Mouse (Mus musculus) lung, embryonic 15.5 days (tissue): Measurements from ENCODE around the gene Runx3. TPM values are rescaled to one million over a fixed set of nuclear protein-coding genes. Genes with fewer than 3 reads are reported as not detected.
A peak's percentile ranks its signal among the peaks of the same experiment; 100 is the strongest.

ENCODE experiments used
- ATAC-seq: fragments of 200-750 bp; cut with Nextera tagmentation; 2 replicates; pipeline ENCODE4 v1.8.0; 2017; ENCODE audit warnings: moderate number of reproducible peaks, borderline replicate concordance; ENCODE audit not compliant: low FRiP score, low TSS enrichment; ENCODE audit errors: extremely low read depth
- H3K27ac ChIP-seq: fragments of 300-500 bp; sonication (generic); 2 replicates; pipeline ENCODE4 v1.5.1; 2015; ENCODE audit warnings: moderate library complexity, mild to moderate bottlenecking, inconsistent platforms
- H3K27me3 ChIP-seq: fragments of 300-500 bp; sonication (generic); 2 replicates; pipeline ENCODE4 v1.6.1; 2015; ENCODE audit warnings: inconsistent platforms
- H3K36me3 ChIP-seq: fragments of 300-500 bp; sonication (generic); 2 replicates; pipeline ENCODE4 v1.6.1; 2015; ENCODE audit warnings: inconsistent platforms
- H3K4me1 ChIP-seq: fragments of 300-500 bp; sonication (generic); 2 replicates; pipeline ENCODE4 v1.6.1; 2015; ENCODE audit warnings: inconsistent platforms
- H3K4me2 ChIP-seq: fragments of 300-500 bp; sonication (generic); 2 replicates; pipeline ENCODE4 v1.6.1; 2015; ENCODE audit warnings: inconsistent platforms, mild to moderate bottlenecking, moderate library complexity
- H3K4me3 ChIP-seq: fragments of 300-500 bp; sonication (generic); 2 replicates; pipeline ENCODE4 v1.5.1; 2015; ENCODE audit warnings: mild to moderate bottlenecking, inconsistent platforms
- H3K9ac ChIP-seq: fragments of 300-500 bp; sonication (generic); 2 replicates; pipeline ENCODE4 v1.6.1; 2015; ENCODE audit warnings: inconsistent platforms
- H3K9me3 ChIP-seq: fragments of 300-500 bp; sonication (generic); 2 replicates; pipeline ENCODE4 v1.6.1; 2016; ENCODE audit warnings: inconsistent platforms
- WGBS: fragments of 180-500 bp; shearing (Covaris S2); methylation state at CpG from one replicate; pipeline ENCODE4 v1.1.7; 2015; 5-methylcytosine and 5-hydroxymethylcytosine counted together
- polyA plus RNA-seq: library from polyadenylated mRNA; unstranded; fragments of >200 nt; fragmentation: Nextera tagmentation; extraction: Ambion mirVana; gene quantifications from 2 replicates; pipeline ENCODE4 v1.2.1, GENCODE M21; 2015

The Runx3 gene
- polyA plus RNA-seq, 1 experiment from 2014 or later = 0.20 TPM

- Histone ChIP-seq H3K4me2 (no peak overlapping the region), H3K36me3 (no peaks in the 10 kb centered on the region), H3K9me3 (no peaks in the 10 kb centered on the region), H3K27ac (no peak overlapping the region), H3K27me3 (peaks cover 38% of the 10 kb centered on the region), H3K9ac (no peak overlapping the region), H3K4me1 (0 out of 2 replicates have a peak, but pooled peaks cover 1% of the 10 kb centered on the region), H3K4me3 (no peak overlapping the region)
- ATAC-seq = no peak
- 70% methylated on average over 6 of the region's 6 CpGs for WGBS
These were observed 14.9 kb downstream of the Runx3 start for GRCm38 (mm10) chr4:135135331-135135730.

DNA sequence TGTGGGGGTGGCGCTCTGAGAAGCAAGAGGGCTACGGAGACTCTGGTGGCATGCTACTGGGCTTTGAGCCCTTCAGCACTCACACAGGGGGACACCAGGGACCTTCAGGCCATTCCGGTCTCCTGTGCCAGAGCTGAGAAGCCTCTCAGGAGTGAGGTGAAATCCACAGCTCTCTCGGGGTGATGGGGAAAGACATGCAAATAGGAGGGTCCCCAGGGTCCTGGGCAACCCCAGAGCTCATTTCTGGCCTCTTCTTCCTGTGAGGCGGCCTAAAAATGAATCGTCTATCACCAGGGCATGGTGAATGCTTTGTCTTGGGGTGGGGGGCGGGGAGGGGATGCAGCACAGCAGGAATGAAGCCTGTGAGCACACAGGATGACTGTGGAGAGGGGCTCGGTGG, 15.8 kb downstream of the Runx3 start:
- ATAC-seq = no peak
- no peak overlapping the region for H3K4me2 ChIP-seq
- no peaks in the 10 kb centered on the region for H3K9me3 ChIP-seq
- no peak overlapping the region for H3K4me3 ChIP-seq
- WGBS = 62% methylated on average over 8 of the region's 8 CpGs
- no peaks in the 10 kb centered on the region for H3K36me3 ChIP-seq
- H3K9ac ChIP-seq = no peak overlapping the region
- H3K27ac ChIP-seq = no peak overlapping the region
- H3K4me1 ChIP-seq = 0 out of 2 replicates have a peak, but pooled peaks cover 6% of the 10 kb centered on the region
- peaks cover 46% of the 10 kb centered on the region for H3K27me3 ChIP-seq

DNA sequence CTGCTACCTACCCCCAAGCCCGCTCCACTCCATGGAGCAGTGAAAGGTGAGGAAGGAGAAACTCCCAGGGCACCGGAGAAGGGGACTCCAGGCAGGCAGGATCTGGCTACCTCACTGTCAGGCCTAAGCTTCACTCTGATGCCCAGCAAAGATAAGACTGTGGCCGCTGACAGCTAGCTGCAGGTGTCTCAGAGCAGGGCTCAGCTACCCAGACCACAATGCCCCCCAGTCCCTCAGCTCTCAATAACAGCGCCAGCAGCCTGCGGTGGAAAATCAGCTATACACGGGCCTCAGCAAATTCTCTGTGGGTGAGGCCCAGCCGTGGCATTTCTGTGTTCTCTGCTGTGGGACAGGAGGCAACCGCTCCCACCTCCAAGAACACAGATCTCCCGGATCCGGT, 16.2 kb downstream of the Runx3 start:
- peaks cover 50% of the 10 kb centered on the region for H3K27me3 ChIP-seq
- 53% methylated on average over 10 of the region's 10 CpGs for WGBS

GRCm38 (mm10) chr4:135140647-135141515, 20.4 kb downstream of the Runx3 start:
- H3K36me3 ChIP-seq = no peaks in the 10 kb centered on the region
- peaks cover 12% of the 10 kb centered on the region; the same call in 1 of the 2 replicates for H3K4me1 ChIP-seq
- H3K9me3 ChIP-seq = no peaks in the 10 kb centered on the region
- H3K4me2 ChIP-seq = no peak overlapping the region; the same call in 1 of the 2 replicates
- ATAC-seq = no peak
- H3K27ac ChIP-seq = no peak overlapping the region
- H3K9ac ChIP-seq = no peak overlapping the region
- H3K27me3 ChIP-seq = peaks cover 92% of the 10 kb centered on the region
- 0 out of 2 replicates have a peak overlapping the region, but pooled peaks have one; percentile 2 for H3K4me3 ChIP-seq
- 1% methylated on average over 25 of the region's 25 CpGs for WGBS

More for the DNA sequence above, 16.2 kb downstream of the Runx3 start:
- Histone ChIP-seq H3K4me3 (no peak overlapping the region), H3K9me3 (no peaks in the 10 kb centered on the region), H3K4me2 (no peak overlapping the region), H3K36me3 (no peaks in the 10 kb centered on the region), H3K4me1 (peaks cover 8% of the 10 kb centered on the region; the same call in 1 of the 2 replicates), H3K27ac (no peak overlapping the region), H3K9ac (no peak overlapping the region)
- no peak for ATAC-seq

DNA sequence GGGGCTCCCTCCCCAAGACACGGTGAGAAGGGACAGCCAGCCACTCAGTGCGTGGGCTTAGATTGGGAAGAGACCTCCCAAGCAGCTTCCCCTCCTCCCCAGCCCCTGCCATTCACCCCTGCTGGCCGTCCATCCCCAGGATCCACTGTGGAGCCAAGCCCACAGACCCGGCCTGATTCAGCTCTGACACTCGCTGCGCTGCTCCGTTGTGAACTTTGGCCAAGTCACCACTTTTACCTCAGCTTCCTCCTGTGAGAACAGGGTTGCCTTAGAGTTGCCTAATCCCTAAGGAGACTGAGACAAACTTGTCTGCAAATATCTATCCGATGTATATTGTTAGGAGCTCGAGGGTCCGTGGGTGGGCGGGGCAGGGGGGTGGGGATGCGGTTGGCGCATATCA, 21.3 kb downstream of the Runx3 start:
- peaks cover 17% of the 10 kb centered on the region for H3K4me1 ChIP-seq
- H3K36me3 ChIP-seq = no peaks in the 10 kb centered on the region
- WGBS = 4% methylated on average over 13 of the region's 13 CpGs
- ATAC-seq = no peak
- no peak overlapping the region for H3K9ac ChIP-seq
- H3K9me3 ChIP-seq = no peaks in the 10 kb centered on the region
- no peak overlapping the region for H3K27ac ChIP-seq
- peaks cover 98% of the 10 kb centered on the region for H3K27me3 ChIP-seq
- no peak overlapping the region for H3K4me3 ChIP-seq
- no peak overlapping the region for H3K4me2 ChIP-seq

GRCm38 (mm10) chr4:135146734-135147133, 26.3 kb downstream of the Runx3 start:
- H3K9me3 ChIP-seq = no peaks in the 10 kb centered on the region
- H3K27ac ChIP-seq = peak overlapping the region; percentile 42; the same call in 1 of the 2 replicates
- peaks cover 16% of the 10 kb centered on the region for H3K4me1 ChIP-seq
- ATAC-seq = peak; percentile 64
- no peak overlapping the region for H3K4me2 ChIP-seq
- H3K4me3 ChIP-seq = no peak overlapping the region
- no peak overlapping the region for H3K9ac ChIP-seq
- 18% methylated on average over 15 of the region's 15 CpGs for WGBS
- no peaks in the 10 kb centered on the region for H3K36me3 ChIP-seq
- peaks cover 99% of the 10 kb centered on the region for H3K27me3 ChIP-seq

DNA sequence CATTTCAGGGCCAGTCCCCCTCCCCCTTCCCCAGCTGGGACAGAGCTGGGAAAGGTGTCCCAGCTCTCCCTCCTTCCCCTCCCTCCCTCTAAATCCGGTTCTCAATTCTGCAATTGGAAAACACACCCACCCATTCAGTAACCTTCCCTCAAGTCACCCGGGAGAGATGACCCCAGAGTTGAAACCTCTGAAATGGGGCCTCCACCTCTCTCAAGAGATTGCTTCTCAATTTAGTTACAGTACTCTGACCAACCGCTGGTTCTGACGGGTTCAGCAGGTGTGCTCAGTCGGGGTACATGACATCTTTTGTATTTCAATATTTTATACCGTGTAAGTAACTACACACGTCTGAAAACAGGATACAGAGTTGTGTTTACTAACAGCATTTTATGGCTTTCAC, 28.2 kb downstream of the Runx3 start:
- Histone ChIP-seq H3K9ac (no peak overlapping the region), H3K36me3 (no peaks in the 10 kb centered on the region), H3K4me2 (no peak overlapping the region), H3K27ac (no peak overlapping the region), H3K4me3 (no peak overlapping the region), H3K9me3 (no peaks in the 10 kb centered on the region), H3K4me1 (peaks cover 28% of the 10 kb centered on the region), H3K27me3 (peaks cover 99% of the 10 kb centered on the region)
- no peak for ATAC-seq
- 21% methylated on average over 7 of the region's 7 CpGs for WGBS

DNA sequence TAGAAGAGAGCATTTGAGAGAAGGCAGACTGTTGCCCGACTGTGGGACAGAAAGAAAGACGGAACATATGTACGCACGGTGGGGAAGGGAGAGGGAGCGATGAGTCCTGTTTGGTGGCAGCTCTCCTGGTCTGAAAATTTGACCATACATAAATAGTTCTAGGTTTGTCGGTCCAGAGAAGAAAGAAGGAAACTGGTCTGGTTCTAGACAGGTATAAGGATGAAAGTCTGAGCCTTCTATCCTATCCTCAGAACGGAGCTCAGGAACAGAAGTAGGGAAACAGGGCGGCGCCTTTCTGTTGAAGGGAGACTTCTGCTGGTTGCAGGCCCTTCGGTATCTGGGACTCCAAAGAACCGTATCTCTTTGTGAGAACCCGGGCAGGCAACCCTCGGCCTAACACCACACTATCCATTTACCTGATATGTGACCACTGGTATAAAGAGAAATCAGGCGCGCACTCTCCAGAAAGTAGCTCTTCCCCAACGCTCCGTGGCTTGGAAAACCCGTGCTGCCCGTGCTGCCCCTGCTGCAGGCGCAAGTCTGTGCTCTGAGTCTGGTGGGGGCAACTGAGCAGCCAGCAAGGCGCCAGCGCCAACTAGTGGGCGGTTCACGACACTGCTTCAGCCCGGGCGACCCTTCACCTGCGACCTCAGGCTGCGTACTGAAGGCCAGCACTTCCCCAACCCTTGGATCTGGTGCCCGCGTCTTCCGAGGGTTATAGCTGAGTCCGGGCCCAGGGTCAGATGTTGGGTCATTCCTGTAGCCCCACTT, 29.8 kb downstream of the Runx3 start:
- H3K4me1 ChIP-seq = peaks cover 29% of the 10 kb centered on the region
- no peak overlapping the region for H3K27ac ChIP-seq
- H3K9me3 ChIP-seq = no peaks in the 10 kb centered on the region
- WGBS = 6% methylated on average over 32 of the region's 32 CpGs
- H3K9ac ChIP-seq = no peak overlapping the region
- ATAC-seq = no peak
- no peak overlapping the region for H3K4me2 ChIP-seq
- no peak overlapping the region for H3K4me3 ChIP-seq
- H3K36me3 ChIP-seq = no peaks in the 10 kb centered on the region
- peaks cover 100% of the 10 kb centered on the region for H3K27me3 ChIP-seq

DNA sequence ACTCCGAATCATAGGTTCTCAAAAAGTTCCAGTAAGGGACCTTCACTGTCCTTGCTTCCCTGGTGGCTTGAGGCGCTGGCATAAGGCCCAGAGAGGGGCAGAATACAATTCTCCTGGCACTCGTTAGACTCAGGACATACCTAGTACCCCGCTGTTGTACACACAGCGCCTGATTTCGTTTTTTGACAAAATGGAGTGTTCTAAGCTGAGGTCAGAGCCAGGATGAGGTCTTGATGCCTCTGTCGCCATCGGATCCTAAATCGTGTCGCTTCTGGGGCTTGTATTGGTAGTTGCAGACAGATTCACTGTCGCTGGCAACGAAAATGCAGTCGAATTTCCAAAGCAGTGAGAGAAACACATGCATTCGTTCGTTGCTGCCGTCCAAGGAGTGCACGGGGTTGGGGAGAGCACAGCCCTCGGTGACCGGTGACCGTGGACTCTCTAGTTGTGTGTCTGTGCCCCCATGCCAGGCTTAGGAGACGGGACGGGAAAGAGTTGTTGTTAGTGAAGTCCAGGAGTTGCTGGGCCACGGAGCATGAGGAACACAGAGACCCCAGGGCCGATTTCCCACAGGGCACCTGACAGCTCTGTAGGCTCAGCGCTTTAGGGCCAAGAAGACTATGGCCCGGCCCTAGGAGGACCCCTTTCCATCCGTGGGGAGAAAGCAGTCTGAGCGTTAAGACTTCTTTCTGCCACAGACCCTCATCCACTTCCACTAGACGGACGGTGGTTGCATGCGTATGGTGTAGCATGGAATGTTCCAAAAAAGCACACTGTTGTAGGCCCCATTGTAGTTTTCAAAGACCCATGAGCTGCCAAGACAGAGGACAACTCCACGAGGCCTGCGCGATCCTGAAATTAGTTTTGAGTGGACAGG, 30.9 kb downstream of the Runx3 start:
- Histone ChIP-seq H3K4me1 (peaks cover 27% of the 10 kb centered on the region), H3K36me3 (no peaks in the 10 kb centered on the region), H3K9me3 (no peaks in the 10 kb centered on the region), H3K27ac (no peak overlapping the region), H3K9ac (no peak overlapping the region), H3K4me3 (no peak overlapping the region), H3K4me2 (no peak overlapping the region), H3K27me3 (peaks cover 100% of the 10 kb centered on the region)
- 11% methylated on average over 34 of the region's 34 CpGs for WGBS
- no peak for ATAC-seq

- no peak overlapping the region for H3K9ac ChIP-seq
- ATAC-seq = 0 out of 2 replicates have a peak, but pooled peaks have one; percentile 21
- H3K36me3 ChIP-seq = no peaks in the 10 kb centered on the region
- H3K4me1 ChIP-seq = peaks cover 20% of the 10 kb centered on the region
- WGBS = 1% methylated on average over 48 of the region's 63 CpGs
- peaks cover 100% of the 10 kb centered on the region for H3K27me3 ChIP-seq
- H3K9me3 ChIP-seq = no peaks in the 10 kb centered on the region
- peak overlapping the region; percentile 40 for H3K4me3 ChIP-seq
- H3K4me2 ChIP-seq = peak overlapping the region; percentile 65
- no peak overlapping the region for H3K27ac ChIP-seq
These were observed 31.6 kb downstream of the Runx3 start for GRCm38 (mm10) chr4:135151988-135152594.

- Histone ChIP-seq H3K27ac (no peak overlapping the region), H3K27me3 (peaks cover 100% of the 10 kb centered on the region), H3K9ac (no peak overlapping the region), H3K4me2 (peak overlapping the region; percentile 65), H3K4me1 (peaks cover 16% of the 10 kb centered on the region), H3K9me3 (no peaks in the 10 kb centered on the region), H3K36me3 (no peaks in the 10 kb centered on the region), H3K4me3 (peak overlapping the region; percentile 40)
- no peak for ATAC-seq
- under 1% methylated on average over 42 of the region's 45 CpGs for WGBS
These were observed 32.4 kb downstream of the Runx3 start for GRCm38 (mm10) chr4:135152834-135153259.
